Mouse (Mus musculus) frontal cortex, postnatal 14 days (tissue): ENCODE measurements around the gene Creb3l1.

Experiments used
- DNase-seq, 2 experiments: peaks; one replicate each; pipeline ENCODE4 v3.0.0; 2022; ENCODE audit warnings: low spot score in 2 of 2

The Creb3l1 gene

DNA sequence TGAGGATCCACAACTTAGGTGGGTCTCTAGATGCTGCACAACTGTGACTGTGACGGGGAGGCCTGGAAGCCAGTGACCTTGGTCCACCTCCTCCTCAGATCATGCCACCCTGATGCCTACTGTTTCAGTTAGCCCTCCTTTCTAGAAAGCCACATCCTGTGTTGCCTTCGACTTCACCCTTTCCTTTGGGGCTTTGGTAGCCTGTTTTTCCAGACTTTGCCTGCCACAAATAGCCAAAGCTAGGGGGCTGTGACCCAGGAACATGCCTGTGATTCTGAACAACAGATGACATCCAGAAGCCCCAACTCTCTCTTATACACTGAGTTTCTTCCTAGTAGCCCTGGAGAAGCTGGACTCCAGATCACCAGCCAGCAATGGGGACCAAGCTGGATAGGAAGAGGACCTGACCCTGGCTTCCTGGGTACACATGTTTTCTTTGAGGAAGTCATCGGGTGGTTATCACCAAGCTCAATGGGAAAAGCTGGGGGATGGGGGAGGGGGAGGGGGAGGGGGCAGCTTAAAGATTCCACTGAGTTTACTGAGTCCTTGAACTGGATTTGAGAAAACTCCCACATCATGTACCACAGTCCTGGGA is 59.6 kb downstream of the Creb3l1 start:
- no peak for DNase-seq

DNA sequence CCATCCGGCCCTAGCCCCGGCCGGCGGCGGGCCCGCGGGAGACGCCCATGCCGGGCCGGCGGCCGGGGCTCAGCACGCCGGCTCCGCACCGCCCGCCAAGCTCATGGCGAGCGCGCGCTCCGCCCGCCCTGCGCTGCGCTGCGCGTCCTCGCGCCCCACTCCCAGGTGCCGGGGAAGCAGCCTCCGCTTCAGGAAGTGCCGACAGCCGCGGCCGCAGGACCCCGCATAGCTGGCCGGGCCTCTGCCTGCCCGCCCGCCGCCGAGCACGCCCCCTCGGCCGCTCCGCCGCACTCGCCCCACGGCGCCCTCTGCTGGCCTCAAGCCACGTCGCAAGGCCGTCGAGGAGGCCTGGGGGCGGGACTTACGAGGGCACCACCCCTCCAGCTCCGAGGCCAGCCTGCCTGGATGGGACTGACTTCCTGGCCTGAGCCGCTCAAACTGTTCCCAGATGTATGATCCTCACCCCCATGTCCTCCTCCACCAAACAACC is 60.8 kb downstream of the Creb3l1 start:
- DNase-seq, result peak; percentile 87 to 89

DNA sequence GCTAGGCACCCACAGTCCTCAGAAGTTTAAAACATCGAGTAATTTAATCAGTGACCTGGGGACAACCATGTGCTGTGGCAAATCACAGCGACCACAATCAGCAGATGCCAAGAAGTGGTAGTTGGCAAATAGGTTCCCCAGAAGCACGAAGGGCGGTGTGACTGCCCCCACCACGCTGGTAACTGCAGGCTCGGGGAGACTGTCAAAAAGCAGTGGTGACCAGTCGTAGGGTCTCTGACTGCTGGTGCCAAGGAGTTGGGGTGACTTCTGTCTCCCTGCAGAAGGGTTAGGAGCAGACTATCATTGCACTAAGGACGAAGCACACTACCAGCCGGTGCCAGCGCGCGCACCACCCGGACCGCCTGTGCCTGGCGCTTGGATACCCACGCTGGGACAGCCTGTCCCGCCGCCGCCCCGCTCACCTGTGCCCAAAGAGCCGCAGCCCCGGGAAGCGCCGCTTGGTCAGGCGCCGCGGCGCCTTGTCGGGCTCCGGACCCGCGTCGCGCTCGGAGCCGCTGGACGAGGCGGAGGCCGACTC is 61.4 kb downstream of the Creb3l1 start:
- no peak for DNase-seq

DNA sequence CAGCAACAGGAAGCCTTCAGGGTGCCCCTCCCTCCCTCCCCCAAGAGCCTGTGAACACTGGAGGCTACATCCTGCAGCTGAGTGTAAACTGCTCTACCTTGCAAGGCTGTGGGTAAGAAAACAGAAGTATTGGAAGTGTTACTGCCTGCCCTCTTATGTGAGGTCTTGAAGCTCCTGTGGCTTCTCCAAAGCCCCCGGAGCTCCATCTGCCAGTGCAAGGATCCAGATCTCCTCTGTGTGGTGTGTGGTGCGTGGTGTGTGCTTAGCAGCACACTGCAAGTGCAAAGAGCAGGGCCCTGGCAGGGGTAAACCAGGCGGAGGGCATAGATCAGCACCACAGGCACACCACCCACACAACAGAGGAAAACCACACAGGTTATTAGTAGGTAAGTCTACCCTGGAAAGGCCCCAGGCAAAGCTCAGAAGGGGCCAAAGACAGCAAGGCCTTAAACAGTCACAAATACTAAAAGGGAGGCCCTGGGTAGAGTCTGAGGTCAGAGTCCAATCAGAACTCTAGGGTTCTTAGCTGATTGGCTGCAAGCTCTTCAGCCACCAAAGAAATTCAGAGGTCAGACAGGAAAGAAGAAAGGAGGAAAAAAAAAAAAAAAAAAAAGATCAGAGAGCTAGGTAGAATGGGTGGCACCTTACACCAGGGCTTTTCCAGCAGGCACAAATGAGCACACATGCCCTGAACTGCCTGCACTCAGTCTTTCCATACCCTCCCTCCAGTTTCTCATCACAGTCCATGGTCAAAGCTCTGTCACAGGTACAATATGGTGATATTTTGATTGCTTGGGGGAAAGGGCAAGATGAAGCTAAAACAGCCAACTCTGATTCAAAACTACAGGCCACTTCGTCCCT is 62.2 kb downstream of the Creb3l1 start:
- DNase-seq, result no peak

DNA sequence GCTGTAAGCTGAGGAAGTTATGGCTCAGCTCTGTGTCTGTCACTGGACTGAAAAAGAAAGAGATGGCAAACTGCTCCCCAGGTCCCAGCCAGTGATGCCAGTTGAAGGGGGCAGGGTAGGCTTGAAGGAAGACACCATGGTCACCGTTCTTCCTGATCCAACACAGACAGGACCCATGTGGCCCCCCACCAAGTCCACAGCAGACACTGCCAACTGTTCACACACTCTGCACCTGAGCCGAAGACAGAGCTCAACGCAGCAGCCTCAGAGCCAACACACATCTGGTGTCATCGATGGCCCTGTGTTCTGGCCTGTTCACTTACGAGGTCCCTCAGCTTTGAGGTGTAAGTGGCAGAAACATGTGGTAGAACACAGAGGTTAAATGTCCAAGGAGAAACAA is 63.8 kb downstream of the Creb3l1 start:
- no peak for DNase-seq

DNA sequence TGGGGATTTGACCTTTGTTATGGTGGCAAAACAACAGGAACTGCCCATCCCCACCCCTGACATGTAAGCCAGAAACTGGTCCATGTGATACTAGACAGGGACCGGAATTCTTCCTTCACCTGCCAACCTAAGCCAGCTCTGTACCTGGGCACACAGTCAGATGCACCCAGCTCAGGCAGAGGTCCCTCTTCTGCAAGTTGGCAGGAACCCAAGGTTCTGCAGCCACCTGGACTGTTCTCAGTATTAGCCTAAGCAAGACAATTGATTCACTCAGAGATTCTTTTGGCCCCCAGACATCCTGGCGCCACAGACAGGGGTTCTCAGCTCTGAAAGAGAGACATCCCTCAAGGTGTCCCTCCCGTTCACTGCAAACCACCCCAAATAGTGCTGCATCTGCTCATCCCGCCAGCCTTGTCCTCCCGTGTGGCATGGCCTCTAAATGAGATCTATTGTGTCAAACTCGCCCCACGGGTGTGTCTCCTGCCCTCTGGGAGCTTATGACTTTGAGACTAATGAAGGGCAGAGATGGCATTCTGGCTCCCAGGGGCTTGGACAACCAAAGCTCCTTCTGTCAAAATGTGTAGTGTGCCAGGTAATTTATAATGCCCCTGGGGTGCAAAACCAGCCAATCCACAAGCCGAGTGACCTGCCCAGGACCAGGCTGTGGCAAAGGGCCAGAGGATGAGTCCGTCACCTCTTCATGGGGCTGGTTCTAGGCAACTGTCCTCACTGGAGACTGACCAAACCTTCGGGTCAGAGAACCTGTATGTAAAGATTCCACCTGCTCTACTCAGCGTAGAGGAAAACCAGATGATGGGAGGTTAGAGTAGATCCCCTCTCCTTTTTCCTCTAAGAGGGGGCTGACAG is 64.5 kb downstream of the Creb3l1 start:
- DNase-seq, result no peak

DNA sequence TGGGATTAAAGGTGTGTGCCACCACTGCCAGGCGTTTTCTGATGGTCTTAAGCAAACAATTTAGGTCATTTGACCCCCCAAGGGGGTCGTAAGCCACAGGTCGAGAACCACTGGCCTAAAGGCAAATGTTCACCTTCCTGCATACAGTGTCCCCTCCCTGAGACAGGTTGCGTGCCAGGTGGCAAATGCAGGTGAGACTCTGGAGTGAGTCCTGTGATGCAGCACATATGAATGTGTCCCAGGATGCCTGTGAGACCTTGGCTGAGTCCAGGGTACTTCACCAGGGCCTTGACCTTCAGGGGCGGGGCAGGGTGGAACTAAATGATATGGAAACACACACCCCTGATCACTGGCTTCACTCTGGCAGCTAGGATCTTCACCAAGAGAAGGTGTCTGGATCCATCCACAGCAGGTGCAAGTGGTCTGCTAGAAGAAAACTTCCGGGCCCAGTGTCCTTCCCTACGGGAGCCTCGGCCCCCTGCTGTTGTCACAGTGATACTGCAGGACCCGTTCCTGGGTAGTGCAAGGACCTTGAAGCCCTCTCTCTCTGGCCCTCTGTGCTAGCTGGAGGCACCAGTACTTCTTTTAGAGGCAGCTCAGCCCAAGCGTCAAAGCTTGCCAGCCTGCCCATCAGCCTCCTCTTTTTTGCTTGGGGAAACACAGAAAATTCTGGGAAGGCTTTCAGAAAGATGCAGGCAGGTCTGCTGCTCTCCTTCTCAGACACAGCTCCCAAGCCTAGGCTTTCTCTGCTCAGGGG is 65.4 kb downstream of the Creb3l1 start:
- DNase-seq, result no peak

DNA sequence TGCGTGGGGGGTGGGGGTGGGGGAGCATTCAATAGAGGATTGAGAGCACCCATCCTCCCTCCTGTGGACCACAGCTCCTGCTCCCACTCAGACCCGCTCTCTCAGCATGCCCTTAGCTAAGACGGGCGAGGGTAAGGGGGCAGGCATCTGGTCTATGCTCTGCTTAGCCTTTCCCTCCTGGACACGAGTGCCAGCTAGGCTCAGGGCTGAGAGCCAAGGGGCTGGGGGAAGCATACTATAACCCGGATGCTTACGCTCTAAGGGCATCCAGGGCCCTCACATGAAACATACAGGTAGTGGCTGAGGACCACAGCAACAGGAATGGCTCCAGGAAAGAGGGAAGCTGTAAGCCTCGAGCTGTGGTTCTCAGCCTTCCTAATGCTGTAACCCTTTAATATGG is 66.3 kb downstream of the Creb3l1 start:
- DNase-seq, result no peak

DNA sequence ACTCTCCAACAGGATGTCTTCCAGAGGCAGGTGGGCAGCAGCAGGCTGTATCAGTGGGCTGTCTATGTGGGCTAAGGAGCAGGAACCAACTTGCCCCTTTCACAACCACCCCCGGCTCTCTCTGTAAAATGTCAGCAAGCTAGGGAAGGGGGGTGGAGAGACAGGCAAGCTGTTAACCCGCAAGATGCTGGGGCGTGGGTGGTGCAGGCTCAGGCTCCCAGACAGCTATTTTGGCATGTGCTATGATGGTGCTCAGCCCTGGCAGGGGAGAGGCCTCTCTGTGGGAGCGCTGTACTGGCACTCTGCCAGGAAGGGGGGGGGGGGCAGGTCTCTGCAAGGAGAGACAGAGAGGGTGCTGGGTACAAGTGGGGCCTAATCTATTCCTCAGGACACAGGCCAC is 67.2 kb downstream of the Creb3l1 start:
- DNase-seq, result peak; percentile 73 to 82

DNA sequence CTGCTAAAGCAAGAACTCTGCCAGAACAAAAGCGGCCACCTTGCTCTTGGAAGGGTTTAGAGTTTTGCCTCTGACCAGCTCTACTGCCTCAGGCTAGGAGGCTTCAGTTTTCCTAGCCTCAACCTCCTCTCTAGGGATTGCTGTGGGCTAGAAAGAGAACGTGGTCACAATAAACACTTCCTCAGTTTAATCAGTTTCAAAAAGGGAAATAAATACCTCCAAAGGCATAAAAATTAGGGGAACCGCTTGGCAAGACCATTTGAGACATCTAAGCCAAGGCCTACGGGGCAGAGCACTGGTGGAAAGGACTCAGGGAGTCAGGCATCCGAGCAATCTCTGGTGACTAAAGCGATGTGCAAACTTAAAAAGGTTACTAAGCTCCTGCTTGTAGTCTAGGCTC is 68.4 kb downstream of the Creb3l1 start:
- DNase-seq, result no peak

DNA sequence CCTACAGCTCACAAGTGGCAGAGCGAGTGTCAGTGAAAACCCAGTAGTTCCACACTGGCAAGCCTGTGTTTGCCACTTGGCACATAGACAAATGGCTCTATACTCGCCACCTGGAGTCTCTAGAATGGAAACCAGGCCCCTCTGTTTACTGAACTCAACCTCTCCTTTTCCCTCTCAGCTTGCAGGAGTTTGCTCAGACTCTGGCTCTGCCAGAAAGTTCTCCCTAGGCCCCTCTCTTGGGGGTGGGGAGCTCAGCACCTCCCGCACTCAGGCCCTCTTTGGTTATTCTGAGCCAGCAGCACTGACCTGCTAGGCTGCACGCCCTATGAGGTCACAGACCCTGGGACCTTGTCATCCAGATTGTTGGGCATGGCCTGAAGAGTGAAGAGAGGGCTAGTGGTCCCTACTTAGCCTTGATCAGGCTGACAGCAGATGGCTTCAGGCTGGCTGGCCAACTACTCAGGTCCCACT is 69.1 kb downstream of the Creb3l1 start:
- no peak for DNase-seq

DNA sequence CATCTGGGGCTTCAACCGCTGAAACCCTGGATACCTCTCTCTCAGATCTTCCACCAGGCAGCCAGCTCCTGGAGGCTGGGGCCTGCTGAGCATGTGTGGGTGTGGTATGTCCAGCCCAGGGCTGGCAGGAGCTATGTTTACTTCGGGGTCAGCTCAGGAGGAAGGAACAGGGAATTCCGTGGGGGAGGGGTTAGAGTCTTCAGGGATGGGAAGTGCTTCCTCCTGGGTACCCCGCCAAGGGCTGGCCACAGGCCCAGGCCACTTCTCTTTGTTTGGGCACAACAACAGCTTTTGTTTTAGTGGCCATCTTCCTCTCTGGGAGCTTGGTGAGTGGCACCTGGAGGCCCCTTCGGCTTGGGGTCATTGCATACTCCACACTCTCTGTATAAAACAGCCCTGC is 70.5 kb downstream of the Creb3l1 start:
- DNase-seq, result no peak

DNA sequence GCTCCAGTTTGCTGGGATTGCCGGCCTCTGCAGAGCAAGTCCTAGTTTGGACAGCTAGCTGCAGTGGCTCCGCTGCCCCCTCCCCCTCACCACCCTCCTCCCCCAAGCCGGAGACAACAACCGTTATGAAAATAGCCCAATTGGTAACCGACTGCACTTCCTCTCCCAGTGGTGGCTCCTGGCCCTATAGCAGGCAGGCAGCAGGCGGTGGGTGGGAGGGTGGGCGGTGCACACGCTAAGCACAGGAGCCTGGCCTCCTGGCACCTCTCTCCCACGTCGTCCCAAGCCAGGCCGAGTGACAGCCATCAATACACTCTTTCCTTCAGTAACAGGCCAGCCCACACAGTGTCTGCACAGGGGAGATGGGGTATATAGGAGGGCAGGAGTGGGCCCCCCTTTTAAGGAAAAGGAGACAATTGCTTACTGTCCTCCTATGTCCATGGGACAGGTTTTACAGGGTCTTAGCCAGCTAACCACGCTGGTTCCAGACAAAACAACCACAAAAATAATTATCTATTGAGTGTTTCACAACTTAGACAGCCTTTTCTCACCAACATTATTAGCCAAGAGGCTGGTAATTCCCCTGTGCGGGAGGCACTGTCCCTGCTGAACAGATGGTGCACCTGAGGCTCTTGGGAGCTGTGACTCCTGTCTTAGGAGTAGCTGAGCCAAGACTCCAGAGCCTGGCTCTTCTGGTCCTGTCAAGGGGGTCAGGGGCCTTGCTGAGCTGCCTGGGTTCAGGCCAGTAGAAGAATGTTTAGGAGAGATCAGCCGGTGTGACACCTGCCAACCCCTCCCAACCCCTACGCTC is 73.8 kb downstream of the Creb3l1 start:
- DNase-seq, result no peak

DNA sequence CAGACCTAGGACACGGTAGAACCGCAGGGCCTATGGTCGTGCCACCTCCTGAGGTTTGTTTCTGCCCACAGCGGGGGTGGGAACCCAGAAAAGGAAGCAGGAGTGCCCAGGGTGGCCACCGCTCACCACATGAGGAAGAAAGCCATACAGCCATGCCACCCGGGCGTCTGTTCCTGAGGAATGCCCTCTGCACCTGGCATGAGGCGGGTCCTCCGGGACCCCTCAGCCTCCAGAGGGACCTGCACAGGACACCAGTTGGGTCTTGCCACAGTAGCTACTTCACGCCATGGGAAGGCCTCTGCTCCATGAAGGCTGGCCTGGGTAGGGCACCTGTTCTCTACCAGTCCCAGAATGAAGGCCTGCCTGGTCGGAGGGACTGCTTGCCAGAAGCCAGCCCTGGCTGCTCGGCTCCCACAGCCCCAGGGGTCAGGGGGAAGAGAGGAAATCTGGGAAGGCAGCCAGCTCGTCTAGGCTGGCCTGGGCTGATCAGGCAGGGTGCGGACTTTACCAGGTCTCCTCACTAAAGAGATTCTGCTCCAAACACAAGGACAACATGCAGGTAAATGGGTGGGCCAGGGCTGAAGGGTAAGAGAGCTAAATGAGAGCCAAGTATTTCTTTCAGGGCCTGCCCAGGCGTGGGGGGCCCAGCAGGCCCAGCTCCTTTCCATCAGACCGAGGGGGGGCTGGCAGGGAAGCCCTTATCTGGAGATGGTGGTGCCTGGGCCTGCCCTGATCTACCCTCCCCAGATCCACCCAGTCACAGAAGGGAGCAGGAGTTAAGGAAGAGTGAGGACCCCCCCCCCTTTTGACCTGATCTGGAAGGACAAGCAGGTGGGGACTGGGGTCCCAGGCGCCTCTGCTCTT is 74.7 kb downstream of the Creb3l1 start:
- no peak for DNase-seq

DNA sequence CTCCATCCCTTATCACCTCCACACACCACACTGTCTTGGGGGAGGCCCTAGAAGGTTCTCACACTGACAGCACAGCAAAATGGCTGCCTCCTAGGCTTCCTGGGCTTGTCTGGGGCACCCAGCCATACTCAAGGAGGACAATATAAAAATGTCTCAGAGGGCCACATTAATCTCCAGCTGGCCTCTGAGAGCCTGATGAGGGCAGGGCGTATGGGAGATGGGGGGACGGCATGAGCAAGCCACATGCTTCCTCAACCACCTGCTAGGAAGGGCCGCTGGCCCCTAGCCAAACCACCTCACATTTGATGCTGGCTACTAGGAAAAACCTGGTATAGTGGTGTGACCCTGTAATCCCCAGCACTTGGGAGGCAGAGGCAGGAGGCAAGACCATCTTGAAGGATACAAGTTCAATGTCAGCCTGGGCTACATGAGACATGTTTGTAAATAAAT is 75.5 kb downstream of the Creb3l1 start:
- DNase-seq, result no peak

DNA sequence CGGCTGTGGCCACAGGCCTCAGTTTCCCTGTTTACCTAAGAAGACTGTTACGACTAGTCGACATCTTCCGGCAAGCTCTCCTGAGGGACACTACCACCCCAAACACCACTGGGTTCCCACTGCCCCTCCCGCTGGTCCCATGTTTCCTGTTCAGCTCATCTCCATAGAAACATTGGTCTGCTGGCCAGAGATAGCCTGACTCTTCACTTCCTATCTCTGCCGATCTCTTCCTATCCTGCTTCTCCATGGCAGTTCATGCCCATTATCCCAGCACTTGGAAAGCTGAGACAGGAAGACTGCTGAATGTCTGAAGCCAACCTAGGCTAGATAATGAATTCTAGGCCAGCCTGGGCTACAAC is 76.2 kb downstream of the Creb3l1 start:
- DNase-seq, result no peak

DNA sequence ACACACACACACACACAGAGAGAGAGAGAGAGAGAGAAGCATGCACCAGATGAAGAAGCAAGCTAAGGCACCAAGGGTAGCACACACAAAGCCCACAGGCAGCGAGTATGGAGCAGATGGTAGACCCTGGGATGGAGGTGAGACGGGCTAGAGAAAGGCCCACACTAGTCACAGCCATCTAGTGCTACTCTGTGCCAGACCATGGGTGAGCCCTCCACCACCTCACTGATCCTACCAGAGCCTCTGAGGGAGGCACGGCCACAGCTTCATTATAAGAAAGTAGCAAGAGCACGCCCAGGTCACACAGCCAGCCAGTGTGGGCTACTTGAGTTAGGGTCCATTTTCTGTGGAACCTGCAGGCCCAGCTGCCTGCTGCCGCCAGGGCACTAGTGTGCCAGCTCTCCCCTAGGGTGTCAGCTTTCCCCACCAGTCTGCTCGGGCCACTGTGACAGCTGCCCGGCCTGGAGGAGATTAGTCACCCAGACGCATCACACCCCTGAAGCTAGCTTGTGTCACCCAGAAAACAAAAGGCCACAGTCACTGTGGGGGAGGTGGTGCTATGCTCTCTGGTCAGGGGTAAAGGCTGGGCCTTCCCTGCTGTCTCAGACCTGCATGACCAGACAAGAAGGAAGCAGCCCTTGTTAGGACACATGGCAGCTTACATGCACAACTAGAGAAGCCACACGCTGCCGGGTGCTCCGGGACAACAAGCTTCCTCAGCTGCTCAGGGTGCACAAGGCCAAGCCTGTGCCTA is 76.7 kb downstream of the Creb3l1 start:
- DNase-seq, result no peak

DNA sequence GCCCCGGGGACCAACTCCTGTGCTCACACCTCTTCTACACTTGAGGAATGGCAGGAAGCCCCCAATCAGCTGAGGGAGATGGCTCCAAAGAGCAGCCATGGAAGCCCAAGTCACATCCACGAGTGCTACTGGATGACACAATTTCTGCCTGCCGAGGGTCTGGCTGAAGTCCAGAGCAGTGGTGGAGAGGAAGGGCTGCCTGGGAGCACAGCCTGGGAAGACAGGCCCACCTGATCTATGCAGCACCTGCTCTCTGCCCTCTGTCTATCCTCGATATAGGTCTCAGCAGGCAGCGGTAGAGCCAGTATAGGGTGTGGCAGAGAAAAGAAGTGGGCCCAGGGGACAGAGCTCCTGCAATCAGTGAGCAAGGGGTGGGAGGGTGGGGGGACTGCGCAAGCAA is 77.5 kb downstream of the Creb3l1 start:
- no peak for DNase-seq

DNA sequence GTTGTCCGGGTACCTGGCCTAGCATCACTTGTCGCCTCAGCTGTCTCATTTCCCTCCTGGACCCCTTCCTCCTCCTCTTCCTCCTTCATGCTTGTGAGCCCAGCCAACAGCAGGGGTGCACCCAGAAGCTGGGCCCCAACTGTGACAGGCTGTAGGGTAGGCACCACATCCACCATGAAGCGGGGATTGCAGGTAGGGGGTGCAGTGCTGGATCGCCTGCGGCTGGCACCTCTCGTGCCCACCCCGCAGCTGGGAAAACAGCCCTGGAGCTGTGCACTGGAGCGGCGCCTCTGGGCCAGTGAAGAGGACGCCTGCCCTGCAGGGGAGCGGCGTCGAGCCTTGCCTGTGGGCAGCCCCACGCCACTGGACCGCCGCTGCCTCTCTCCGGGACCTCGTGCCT is 78.8 kb downstream of the Creb3l1 start, which contains the start of gene Gm9821:
Gene Gm9821 (plus strand): TSS at position 221 of the 400 bp plus-strand sequence.
- no peak for DNase-seq
